Mouse (Mus musculus) limb, embryonic 10.5 days (tissue): ENCODE data around the gene Dbndd2. TPM values are rescaled to one million over a fixed set of nuclear protein-coding genes. Genes with fewer than 3 reads are reported as not detected.
A peak's percentile ranks its signal among the peaks of the same experiment; 100 is the strongest.

Experiments used
- DNase-seq: peaks from one replicate; pipeline ENCODE4 v3.0.0-alpha.2; 2017; ENCODE audit warnings: low spot score
- H3K27ac ChIP-seq: fragments of 300-500 bp; sonication (generic); 2 replicates; pipeline ENCODE4 v1.5.1; 2016; ENCODE audit warnings: mild to moderate bottlenecking
- H3K27me3 ChIP-seq: fragments of 300-500 bp; sonication (generic); 2 replicates; pipeline ENCODE4 v1.6.1; 2016; ENCODE audit warnings: low read depth, mild to moderate bottlenecking; ENCODE audit not compliant: poor library complexity, severe bottlenecking
- H3K36me3 ChIP-seq: fragments of 300-500 bp; sonication (generic); 2 replicates; pipeline ENCODE4 v1.6.1; 2016; ENCODE audit warnings: mild to moderate bottlenecking, moderate library complexity
- H3K4me1 ChIP-seq: fragments of 300-500 bp; sonication (generic); 2 replicates; pipeline ENCODE4 v1.6.1; 2016
- H3K4me3 ChIP-seq: fragments of 300-500 bp; sonication (generic); 2 replicates; pipeline ENCODE4 v1.5.1; 2016; ENCODE audit warnings: mild to moderate bottlenecking, moderate library complexity
- H3K9me3 ChIP-seq: fragments of 300-500 bp; sonication (generic); replicated peaks from 2 replicates; pipeline ENCODE4 v1.6.1; 2016; ENCODE audit warnings: mild to moderate bottlenecking
- WGBS: fragments of 180-500 bp; shearing (Covaris S2); methylation state at CpG from one replicate; pipeline ENCODE4 v1.1.7; 2016; 5-methylcytosine and 5-hydroxymethylcytosine counted together
- polyA plus RNA-seq: library from polyadenylated mRNA; unstranded; fragments of >200 nt; fragmentation: Nextera tagmentation; extraction: Ambion mirVana; gene quantifications from 2 replicates; pipeline ENCODE4 v1.2.1, GENCODE M21; 2016

Dbndd2 gene
- polyA plus RNA-seq, 1 experiment from 2014 or later: 0.70 TPM

DNA sequence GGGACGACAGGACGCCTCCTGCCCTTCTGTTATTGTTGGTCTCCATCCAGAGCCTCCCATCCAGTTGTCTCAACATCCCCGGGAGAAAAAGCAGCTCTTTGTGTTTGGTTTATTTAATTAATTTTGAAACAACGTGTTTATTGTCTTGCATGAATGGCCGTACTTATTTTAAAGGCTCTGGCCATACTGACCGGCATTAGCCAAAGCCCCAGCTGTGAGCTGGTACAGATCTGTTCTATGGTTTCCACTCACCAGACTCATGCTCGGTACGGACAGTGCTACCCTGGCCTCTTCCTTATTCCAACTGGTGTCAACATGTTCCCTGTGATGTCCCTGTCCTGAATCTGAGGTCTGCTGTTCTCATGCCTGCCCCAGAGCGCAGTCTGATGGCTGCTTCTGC, 30.0 kb downstream of the Dbndd2 start:
- Histone ChIP-seq H3K27ac (no peak overlapping the region), H3K4me1 (peaks cover 16% of the 10 kb centered on the region; the same call in 1 of the 2 replicates), H3K4me3 (no peak overlapping the region), H3K36me3 (no peaks in the 10 kb centered on the region), H3K27me3 (no peaks in the 10 kb centered on the region), H3K9me3 (no peaks in the 10 kb centered on the region)
- DNase-seq: no peak
- 89% methylated on average over 9 of the region's 9 CpGs for WGBS

DNA sequence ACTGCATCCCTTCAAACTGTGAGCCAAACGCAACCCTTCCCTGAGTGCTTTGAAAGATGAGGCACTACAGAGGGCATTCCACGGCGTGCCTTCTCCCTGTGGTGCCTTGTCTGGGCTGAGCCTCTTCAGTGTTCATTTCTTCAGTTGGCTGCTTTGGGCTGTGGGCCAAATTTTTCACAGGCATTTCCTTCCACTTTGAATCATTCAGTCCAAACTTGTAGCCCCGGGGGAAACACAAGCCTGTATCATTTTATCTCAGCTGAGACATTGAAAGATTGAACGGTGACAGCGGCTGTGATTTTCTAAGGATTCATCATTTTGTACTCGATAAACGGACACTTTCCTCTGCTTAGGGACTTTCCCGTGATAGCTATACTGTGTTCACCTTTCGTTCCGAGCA, 30.7 kb downstream of the Dbndd2 start:
- no peak for DNase-seq
- H3K4me3 ChIP-seq: no peak overlapping the region
- peaks cover 6% of the 10 kb centered on the region; the same call in 1 of the 2 replicates for H3K27me3 ChIP-seq
- H3K36me3 ChIP-seq: no peaks in the 10 kb centered on the region
- no peaks in the 10 kb centered on the region for H3K9me3 ChIP-seq
- no peak overlapping the region for H3K27ac ChIP-seq
- WGBS: 91% methylated on average over 11 of the region's 11 CpGs
- peaks cover 13% of the 10 kb centered on the region; the same call in 1 of the 2 replicates for H3K4me1 ChIP-seq

DNA sequence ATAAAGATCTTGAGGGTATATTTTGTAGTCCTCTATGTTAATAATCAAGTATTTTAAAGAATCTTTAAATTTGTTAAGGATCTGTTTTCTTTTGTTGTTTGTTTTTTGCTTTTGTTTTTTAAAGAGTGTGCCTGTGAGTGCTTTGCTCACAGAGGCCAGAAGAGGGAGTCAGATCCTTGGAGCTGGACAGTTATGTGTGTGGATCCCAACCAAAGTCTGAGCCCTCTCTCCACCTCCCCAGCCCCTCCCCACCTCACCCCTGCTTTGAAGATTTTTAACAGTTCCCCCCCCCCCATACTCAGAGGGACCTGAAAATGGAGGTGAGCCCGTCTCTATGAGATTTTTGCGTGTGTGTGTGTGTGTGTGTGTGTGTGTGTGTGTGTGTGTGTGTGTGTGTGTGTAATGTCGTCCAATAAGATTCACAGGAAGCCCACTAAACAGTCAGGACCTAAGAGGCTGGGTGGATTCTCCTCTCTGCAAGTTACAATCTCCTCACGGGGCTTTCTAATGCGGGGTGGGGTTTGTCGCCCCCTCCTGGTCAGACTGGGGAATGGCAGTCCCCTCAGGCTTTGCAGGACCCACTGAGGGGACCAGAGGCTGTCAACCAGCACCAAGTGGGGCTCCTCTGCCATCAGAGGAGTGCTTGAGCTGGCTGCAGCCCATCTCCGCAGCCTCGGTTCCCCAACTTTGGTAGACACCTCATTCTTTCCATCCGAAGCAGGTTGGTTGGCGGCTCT, 31.7 kb downstream of the Dbndd2 start:
- WGBS: 38% methylated on average over 9 of the region's 10 CpGs
- H3K9me3 ChIP-seq: no peaks in the 10 kb centered on the region
- no peak overlapping the region for H3K4me3 ChIP-seq
- peaks cover 14% of the 10 kb centered on the region for H3K27me3 ChIP-seq
- H3K36me3 ChIP-seq: no peaks in the 10 kb centered on the region
- peaks cover 19% of the 10 kb centered on the region for H3K4me1 ChIP-seq
- DNase-seq: peak; percentile 77
- H3K27ac ChIP-seq: no peak overlapping the region

DNA sequence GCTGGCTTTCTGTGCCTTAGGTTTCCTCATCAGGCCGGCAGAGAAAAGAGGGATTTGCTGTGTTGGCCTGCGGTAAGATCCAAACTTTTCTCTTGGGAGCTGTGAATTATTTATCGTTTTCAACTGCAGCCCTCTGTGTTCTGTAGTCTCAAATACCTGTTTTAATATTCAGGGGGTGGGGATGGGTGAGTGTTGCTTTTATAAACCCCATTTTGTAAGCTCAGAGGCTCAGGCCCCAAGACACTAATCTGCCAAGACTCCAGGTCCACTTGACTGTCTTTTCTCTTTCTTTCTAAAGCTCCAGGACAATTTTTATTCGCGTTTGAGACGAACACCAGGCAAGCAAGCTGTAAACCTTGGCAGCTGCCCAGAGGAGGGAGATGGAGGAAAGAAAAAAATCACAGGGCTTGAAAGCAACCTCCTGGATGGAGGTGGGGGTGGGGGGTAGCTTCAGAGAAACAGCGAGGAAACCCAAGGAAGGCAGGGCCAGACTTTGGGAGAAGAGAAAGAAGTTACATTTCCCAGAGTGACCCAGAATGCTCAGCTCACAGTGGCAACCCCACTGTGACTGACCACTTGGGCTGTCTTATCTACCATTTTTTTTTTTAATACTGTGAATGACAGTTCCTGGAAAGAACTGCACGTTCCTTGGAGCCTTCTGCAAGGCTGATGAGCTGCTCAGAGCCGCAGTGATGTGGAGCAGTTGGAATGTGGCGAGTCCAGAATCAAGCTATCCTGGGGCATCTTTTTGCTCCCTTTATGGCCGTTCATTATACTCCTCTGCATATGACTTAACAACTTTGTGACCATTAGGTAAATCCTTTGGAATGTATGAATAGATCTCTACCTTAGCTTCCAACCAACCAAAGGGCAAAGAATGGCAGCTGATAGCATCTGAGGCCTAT, 32.6 kb downstream of the Dbndd2 start:
- 57% methylated on average over 11 of the region's 11 CpGs for WGBS
- H3K9me3 ChIP-seq: no peaks in the 10 kb centered on the region
- peaks cover 19% of the 10 kb centered on the region for H3K4me1 ChIP-seq
- no peak overlapping the region for H3K27ac ChIP-seq
- peaks cover 19% of the 10 kb centered on the region for H3K27me3 ChIP-seq
- H3K36me3 ChIP-seq: no peaks in the 10 kb centered on the region
- no peak for DNase-seq
- H3K4me3 ChIP-seq: no peak overlapping the region

DNA sequence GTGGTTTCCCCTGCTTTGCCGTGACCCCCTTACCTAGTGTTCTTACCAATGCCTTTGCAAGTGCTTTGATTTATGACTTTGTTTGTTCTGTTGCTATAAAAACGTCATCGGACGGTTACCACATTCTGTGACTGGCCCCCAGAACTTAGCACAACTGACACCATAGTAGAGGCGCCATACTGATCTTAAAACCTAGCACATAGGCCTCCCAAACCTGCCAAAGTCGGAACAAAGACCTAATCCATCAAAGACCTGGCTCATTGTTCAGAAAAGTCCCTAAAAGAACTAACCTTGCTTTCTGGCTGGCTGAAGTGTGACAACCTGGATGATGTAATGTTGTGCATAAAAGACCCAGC, 33.2 kb downstream of the Dbndd2 start:
- peaks cover 19% of the 10 kb centered on the region for H3K4me1 ChIP-seq
- no peak overlapping the region for H3K27ac ChIP-seq
- 53% methylated on average over 6 of the region's 6 CpGs for WGBS
- no peaks in the 10 kb centered on the region for H3K9me3 ChIP-seq
- no peak overlapping the region for H3K4me3 ChIP-seq
- no peak for DNase-seq
- peaks cover 21% of the 10 kb centered on the region for H3K27me3 ChIP-seq
- no peaks in the 10 kb centered on the region for H3K36me3 ChIP-seq

DNA sequence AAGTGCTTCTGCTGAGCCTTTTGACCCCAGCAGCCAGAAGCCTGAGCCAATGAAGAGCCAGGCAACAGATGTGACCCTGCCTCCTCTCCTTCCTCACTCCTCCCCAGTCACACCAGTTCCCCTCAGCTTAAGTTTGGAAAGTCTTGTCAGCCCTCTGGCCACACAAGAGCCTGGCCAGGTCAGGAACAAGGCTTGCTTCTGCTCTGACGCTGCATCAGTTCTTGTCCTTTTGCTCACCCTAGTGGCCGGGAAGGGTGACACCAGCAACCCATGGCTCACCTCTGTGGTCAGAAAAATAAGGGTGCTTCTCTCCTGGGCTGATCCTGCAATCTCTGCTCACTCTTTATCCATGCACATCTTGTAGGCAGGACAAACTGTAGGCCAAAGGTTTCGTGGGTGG, 34.9 kb downstream of the Dbndd2 start:
- Histone ChIP-seq H3K4me1 (peaks cover 19% of the 10 kb centered on the region), H3K27me3 (peaks cover 21% of the 10 kb centered on the region), H3K4me3 (no peak overlapping the region), H3K9me3 (no peaks in the 10 kb centered on the region), H3K36me3 (no peaks in the 10 kb centered on the region), H3K27ac (no peak overlapping the region)
- DNase-seq: peak; percentile 46
- 16% methylated on average over 3 of the region's 3 CpGs for WGBS

DNA sequence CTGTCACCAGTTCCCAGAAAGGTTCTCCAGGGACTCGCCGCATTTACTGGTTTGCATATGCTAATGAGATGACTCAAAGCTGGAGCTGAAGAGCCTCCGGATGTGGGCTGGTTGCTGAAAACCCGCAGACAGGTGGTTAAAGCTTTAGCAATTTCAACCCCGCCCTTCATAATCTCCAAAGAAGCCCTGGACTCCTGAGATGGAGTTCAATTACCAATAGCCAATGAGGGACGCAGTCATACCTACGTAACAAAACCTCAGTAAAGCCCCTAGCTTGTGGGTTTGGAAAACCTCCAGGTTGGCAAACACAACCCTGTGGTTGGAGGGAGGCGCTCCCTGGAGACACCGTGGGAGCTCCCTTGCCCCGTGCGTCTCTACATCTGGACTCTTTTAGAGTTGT, 35.9 kb downstream of the Dbndd2 start:
- Histone ChIP-seq H3K27ac (no peak overlapping the region), H3K9me3 (peaks cover under 1% of the 10 kb centered on the region; the same call in 1 of the 2 replicates), H3K4me1 (peaks cover 19% of the 10 kb centered on the region), H3K36me3 (no peaks in the 10 kb centered on the region), H3K27me3 (peaks cover 21% of the 10 kb centered on the region), H3K4me3 (no peak overlapping the region)
- DNase-seq: no peak
- WGBS: 17% methylated on average over 11 of the region's 11 CpGs

DNA sequence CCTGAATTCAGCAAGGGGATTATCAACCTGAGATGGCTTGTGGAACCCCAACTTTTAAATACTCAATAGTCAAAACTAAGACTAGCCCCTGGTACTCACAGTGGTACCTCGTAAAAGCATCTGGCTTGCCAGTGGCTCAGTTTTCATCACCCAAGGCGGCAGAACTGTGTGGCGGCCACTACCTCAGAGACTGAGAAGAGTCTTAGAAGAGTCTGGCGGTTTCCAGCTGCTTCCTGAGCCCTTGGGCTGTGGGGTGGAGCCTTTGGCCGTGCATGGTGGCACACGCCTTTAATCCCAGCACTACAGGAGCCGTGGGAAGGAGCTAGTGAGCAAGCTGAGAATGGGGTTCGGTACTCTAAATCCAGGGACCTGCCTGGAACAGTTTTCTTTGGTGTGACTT, 36.4 kb downstream of the Dbndd2 start:
- H3K9me3 ChIP-seq: peaks cover 2% of the 10 kb centered on the region; the same call in 1 of the 2 replicates
- no peak overlapping the region for H3K4me3 ChIP-seq
- peaks cover 19% of the 10 kb centered on the region for H3K4me1 ChIP-seq
- 25% methylated on average over 8 of the region's 8 CpGs for WGBS
- DNase-seq: no peak
- peaks cover 21% of the 10 kb centered on the region for H3K27me3 ChIP-seq
- no peaks in the 10 kb centered on the region for H3K36me3 ChIP-seq
- no peak overlapping the region for H3K27ac ChIP-seq

DNA sequence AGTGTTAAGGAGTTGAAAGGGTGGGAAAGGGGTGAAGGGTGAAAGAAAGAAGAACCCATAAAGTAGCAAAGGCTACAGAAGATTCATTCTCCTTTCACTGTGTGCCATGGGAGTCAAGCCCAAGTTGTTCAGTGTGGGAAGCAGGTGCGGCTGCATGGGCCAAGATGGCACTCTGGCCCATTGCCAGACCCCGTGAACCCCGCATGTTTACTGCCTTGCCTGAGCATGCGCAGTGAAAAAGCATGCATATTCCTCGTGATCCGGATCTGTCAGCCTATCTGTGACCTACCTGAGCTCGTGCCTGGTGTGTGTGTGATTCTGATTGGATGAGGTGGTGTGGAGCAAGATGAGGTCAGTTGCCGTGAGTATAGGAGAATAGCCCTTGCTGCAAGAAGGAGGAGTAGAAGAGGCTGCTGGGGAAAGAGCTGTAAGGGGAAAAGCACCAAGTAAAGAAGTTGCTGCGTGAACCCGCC, 37.4 kb downstream of the Dbndd2 start:
- Histone ChIP-seq H3K27ac (no peak overlapping the region), H3K4me3 (no peak overlapping the region), H3K36me3 (no peaks in the 10 kb centered on the region), H3K27me3 (peaks cover 21% of the 10 kb centered on the region), H3K9me3 (peaks cover 2% of the 10 kb centered on the region; the same call in 1 of the 2 replicates), H3K4me1 (peaks cover 16% of the 10 kb centered on the region)
- WGBS: 82% methylated on average over 10 of the region's 10 CpGs
- DNase-seq: no peak

DNA sequence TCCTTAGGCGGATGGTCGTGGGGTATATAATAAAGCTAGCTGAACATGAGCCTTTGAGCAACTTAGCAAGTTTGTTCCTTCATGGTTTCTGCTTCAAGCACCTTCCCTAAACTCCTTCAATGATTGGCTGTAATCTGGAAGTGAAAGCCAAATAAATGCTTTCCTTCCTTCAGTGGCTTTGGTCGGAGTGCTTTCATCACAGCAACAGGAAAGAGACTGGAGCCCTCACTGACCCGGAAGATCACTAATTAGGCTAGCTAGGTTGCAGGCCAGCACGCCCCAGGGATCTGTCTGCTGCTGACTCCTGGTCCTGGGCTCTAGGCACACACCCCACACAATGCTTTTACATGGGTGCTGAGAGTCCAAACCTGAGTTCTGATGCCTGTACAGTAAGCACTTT, 42.7 kb downstream of the Dbndd2 start:
- WGBS: 62% methylated on average over 5 of the region's 5 CpGs
- Histone ChIP-seq H3K36me3 (no peaks in the 10 kb centered on the region), H3K27ac (no peak overlapping the region), H3K9me3 (peaks cover 2% of the 10 kb centered on the region; the same call in 1 of the 2 replicates), H3K4me3 (no peak overlapping the region), H3K4me1 (no peaks in the 10 kb centered on the region), H3K27me3 (peaks cover 2% of the 10 kb centered on the region; the same call in 1 of the 2 replicates)
- no peak for DNase-seq

DNA sequence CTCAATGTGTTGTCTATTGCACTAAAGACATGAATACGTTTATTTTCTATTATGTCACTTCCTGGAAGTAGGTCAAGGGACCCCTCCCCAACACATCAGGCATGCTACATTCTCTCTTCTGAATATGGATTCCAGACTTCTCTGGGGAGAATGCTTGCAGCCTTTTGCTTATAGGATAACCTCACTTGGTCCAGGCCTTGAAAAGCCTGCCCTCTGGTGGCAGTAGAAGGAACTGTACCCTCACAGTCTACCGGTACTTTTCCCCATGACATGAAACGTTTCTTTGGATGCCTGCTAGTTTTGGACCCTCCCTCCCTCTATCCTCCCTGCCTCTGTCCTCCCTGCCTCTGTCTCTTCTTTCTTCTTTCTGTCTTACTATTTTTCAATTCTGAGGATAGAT, 45.3 kb downstream of the Dbndd2 start:
- H3K9me3 ChIP-seq: peaks cover 2% of the 10 kb centered on the region; the same call in 1 of the 2 replicates
- H3K4me1 ChIP-seq: no peaks in the 10 kb centered on the region
- no peak overlapping the region for H3K27ac ChIP-seq
- WGBS: 5% methylated on average over 3 of the region's 3 CpGs
- H3K27me3 ChIP-seq: no peaks in the 10 kb centered on the region
- DNase-seq: peak; percentile 84
- no peaks in the 10 kb centered on the region for H3K36me3 ChIP-seq
- H3K4me3 ChIP-seq: no peak overlapping the region

DNA sequence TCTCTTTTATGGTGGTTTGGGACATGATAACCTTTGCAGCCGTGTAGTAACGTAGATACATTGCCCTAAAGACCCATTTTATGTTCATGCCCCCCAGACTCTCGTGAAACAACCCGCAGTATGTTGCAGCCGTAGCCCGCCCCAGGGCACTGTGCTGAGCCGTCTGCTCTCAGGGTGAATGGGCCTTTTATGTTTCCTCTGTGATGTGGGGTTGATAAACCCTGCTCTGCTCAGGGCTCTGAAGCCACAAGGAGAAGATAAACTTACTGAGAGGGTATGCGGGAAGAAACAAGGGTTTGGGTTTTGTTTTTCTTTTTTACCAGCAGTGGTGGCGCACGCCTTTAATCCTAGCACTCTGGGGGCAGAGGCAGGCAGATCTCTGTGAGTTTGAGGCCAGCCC, 48.4 kb downstream of the Dbndd2 start:
- no peak overlapping the region for H3K4me3 ChIP-seq
- no peak overlapping the region for H3K27ac ChIP-seq
- no peak for DNase-seq
- no peaks in the 10 kb centered on the region for H3K36me3 ChIP-seq
- H3K27me3 ChIP-seq: no peaks in the 10 kb centered on the region
- H3K9me3 ChIP-seq: no peaks in the 10 kb centered on the region
- WGBS: 70% methylated on average over 10 of the region's 10 CpGs
- H3K4me1 ChIP-seq: no peaks in the 10 kb centered on the region

DNA sequence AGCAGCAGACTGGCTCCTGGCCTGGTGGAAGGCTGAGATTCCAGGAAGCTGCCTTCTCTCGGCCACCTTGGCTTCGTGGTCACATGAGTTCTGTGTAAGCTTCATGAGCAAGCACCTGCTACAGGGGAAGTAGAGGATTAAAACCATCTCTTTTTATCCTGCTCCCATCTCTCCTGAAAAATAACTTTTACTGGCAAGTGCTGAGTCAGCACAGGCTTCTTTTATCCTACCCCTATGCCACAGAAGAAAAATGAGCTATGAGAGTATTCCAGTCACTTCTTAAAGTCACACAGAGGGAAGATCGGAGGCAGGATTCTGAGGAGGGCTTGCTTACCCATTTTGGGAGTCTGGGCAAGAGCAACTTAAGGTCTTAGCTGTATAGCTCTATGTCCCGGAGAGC, 51.1 kb downstream of the Dbndd2 start:
- Histone ChIP-seq H3K4me3 (no peak overlapping the region), H3K4me1 (peaks cover 6% of the 10 kb centered on the region; the same call in 1 of the 2 replicates), H3K36me3 (no peaks in the 10 kb centered on the region), H3K9me3 (no peaks in the 10 kb centered on the region), H3K27me3 (no peaks in the 10 kb centered on the region), H3K27ac (no peak overlapping the region)
- no peak for DNase-seq
- 87% methylated on average over 4 of the region's 4 CpGs for WGBS
